Mouse (Mus musculus) cerebellum, adult 11-12 months (tissue): ENCODE measurements around the gene Nptxr.
A peak's percentile ranks its signal among the peaks of the same experiment; 100 is the strongest.

Source experiments
- DNase-seq: peaks from one replicate; pipeline ENCODE4 v3.0.0; 2022

Nptxr gene

DNA sequence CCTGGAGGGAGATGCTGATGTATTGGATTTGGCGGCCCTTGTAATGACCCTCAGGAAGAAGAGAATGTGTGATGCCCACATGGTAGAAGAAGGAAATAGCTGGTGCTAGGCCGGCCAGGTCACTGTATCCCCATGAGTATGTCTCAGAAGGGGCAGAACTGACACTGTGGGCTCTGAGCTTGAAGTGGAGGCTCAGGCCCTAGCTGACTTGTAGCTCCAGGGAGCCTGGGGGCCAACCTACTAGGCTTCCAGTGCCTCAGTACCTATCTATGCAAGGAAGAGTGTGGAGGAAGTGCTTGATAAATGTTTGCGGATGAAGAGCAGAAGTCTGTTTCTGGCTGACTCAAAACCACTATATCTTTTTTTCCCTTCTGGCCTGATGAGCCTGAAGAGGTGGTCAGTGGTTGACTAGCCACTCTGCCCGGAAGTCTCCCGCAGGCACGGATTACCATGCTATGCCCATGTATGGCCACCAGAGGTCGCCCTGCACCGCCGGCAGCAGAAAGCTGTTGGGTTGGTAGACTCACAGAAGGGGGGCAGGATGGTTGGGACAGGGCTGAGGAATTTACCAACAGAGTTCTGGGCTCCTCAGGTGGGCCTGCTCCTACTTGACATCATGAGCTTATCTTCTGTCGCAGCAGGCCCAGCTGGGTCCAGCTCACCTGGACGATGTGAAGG is 51.7 kb downstream of the Nptxr start:
- DNase-seq = peak; percentile 80

DNA sequence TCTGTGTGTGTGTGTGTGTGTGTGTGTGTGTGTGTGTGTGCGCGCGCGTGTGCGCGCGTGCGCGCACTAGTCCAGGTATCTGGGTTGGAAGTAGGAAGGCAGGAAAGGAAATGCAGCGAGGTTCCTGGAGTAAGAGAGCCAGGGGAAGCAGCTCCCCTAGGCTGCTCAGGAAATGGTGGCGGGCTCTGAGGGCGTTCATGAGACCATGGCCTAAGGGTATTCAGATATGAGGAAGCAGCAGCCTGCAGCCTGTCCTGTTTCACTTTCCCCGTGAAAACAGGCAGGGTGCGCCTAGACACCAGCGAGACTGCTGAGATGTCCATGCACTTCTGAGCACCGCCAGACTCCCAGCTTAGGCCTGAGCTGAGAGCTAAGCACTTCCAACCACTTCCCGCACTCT is 52.8 kb downstream of the Nptxr start:
- no peak for DNase-seq

DNA sequence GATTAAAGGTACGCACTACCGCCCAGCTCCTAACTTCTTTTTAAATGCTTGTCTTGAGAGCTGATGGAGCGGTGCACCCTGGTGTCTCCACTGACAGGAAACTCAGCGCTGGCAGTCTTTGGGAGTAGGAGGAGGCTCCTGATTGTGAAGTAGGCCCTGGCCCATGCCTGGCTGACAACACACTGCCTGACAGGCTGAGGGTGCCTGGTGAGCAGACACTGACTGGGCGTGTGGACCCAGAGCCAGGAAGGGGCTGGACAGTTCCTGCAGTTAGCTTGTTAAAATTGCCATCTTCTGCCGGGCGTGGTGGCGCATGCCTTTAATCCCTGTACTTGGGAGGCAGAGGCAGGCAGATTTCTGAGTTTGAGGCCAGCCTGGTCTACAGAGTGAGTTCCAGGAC is 54.3 kb downstream of the Nptxr start:
- DNase-seq = no peak

DNA sequence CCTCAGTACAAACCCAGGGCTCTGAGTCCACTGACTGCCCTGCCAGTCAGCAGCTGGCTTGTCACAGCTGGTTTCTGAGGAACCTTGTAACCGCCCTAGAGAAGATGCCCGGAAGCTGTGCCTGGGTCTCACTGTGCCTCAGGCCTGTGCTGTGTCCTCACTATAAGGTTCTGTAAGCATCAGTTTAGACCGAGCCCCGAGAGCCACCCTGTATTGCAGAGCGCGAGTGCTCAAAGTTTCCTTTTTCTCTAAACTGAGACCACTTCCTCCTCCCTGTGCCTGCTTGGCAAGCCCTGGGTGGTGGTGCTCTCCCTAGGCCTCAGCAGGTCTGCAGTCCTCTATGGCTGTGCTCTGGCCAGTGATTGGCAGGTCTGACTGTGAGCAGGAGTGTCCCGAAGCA is 55.4 kb downstream of the Nptxr start:
- DNase-seq = no peak

DNA sequence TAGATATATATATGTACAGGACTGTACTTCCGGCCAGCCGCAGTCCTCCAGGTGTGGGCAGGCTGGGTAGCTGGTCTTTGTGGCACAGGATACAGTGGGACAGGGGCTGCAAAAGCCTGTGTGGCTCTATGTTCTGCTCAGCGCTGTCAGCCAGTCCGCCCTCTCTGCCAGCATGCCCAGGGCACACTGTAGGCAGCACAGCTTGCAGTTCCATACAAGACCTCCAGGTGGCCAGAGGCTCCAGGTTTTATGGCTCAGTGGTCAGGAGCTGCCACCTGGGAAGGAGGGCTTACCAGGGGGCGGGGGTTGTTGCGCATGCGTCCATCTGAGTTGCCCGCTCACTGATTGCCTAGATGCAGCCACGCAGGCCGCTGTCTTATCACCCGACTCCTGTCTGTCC is 56.6 kb downstream of the Nptxr start:
- no peak for DNase-seq

DNA sequence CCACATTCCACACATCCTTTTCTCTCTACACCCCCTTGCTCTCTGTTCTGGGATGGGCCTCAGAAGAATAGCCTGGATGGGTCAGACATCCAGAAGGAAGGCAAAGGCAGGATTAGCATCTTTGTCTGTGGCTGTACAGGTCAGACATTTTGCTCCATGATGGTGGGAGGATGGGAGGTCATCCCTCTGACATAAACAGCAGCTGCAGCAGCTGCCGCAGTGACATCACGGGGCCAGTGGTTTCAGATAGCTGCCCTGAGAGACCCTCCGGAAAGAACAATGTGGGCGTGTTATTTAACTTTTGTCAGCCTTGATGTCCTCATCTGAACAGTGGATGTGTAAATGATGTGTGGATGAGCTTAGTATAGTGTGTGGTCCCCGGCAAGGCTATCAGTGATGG is 58.7 kb downstream of the Nptxr start:
- DNase-seq = no peak

DNA sequence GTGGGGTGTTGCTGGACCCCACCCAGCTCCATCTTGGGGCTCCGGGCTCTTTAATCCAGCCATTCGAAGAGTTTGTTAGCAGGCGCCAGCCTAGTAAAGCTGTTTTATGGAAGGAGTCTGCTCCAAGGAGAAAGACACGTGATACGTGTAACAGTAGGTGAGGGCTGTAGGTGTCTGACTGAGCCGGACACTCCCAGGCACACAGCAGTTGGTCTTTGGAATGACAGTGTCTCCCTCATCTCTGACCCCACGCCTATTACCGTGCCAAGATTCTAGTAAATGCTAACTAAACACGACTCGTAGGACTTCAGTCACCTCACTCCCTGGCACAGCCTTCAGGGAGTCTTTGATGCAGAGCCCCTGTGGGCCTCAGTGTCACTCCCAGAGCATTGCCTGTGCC is 59.3 kb downstream of the Nptxr start:
- no peak for DNase-seq

DNA sequence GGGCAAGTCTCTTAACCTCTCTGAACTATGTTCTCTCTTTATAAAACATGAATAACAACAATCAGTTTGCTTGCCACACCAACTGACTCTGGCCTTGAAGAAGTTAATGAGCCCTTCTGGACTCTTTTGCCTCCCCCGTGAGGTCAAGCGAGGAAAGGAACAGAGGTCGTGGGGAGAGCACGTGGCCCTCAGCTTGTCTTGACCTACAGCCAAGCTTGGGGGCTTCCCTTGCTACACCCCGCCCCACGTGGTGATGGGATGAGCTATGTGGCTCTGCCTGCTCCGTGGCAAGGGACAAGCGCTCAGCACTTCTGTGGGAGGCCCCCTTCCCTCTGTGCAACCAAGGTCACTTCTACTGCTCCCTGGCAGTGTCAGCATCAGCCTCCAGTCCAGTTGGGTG is 59.8 kb downstream of the Nptxr start:
- DNase-seq = no peak

DNA sequence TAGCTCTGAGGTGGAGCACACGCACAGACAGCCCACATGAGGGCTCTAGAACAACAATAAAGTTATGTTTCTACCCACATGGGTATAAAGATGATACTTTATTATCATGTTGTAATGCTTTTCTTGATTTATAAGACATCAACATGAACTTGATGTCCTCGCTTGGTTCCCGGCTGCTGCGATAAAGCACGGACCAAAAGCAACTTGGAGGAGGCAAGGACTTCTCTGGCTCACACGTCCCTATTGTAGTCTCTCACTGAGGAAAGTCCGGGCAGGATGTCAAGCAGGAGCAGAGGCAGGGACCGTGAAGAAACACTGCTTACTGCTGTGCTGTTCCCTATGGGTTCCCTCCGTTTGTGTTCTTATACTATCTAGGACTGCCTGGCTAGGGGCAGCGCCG is 60.6 kb downstream of the Nptxr start:
- no peak for DNase-seq

DNA sequence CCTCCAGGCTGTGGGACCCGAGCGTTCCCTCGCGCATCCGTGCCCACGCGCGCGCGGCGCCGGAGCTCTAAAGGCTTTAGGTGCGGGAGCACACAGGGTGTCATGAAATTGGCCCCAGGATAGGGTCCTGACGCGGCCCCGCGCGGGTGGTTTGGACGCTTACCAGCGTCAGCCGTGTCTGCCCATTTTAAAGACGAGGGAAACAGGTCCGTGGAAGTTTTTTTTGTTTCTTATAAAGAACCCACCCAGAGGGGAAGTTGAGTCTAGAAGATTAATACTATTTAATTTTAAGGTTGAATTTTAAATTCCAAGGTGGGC is 61.9 kb downstream of the Nptxr start:
- no peak for DNase-seq

DNA sequence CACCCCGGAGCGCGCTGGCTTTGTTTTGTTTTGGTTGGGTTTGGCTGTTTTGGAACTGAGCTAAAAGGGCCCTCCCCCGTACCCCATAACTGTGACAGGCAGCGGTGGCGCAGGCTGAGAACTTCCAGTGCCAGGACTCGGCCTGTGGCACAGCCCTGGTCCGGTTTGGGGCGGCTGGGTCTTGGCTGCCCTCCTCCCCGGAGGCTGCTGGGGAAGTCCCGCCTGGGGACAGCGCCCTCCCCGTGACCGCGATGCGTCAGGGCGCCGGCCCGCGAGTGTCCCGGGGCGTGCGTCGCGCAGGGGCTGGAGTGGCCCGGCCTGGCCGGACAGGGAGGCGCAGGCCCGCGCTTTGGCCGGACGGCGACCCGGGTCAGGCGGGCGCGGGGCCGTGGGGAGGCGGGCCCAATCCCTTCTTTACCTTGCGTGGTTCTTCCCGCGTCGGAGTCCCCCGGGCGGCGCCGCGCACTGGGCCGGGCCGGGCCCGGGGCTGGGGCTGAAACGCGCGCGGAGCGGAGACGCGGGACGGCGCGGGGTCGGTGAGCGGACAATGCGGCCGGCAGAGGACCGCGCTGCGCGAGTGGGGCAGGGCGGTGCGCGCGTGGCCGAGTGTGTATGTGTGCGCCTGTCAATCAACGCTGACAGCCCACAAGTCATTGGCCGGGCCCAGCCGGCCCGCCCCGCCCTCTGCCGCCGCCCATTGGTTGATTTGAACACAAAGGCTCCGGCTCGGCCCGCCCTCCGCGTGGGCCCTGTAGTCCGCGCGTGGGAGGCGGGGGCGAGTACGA is 62.5 kb downstream of the Nptxr start, which contains the start of gene Sun2:
Gene Sun2 (minus strand): TSS at position 616 of the 785 bp plus-strand sequence.
- peak; percentile 94 for DNase-seq

DNA sequence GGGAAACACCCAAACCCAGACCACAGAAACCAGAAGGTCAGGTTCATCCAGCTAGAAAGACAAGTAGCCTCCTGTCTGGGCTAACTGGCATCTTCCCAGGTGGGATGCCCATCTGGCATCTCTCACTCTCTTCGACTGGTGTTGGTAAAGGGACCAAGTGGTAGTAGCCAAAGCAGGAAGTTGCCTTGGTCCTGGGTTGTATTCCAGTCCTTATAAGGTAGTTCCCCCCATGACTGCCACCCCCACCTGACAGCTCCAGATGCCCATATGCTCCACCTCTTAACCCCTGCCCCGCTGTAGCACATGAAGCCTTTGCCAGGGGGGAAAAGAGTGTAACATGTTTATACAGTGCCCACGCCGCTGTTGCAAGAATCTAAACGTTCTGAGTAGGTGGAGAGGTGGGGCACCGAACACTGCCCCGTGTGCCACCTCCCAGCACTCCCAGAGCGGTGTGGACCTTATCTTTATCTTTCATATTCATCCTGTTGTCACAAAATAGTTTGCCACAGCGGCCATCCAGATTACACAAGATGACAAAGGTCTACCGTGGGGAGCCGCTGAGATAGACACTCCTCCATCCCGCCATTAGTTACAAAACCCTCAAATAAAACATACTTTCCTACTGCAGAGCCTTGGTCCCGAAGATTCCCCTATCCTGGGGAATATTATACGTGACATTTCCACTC is 63.2 kb downstream of the Nptxr start:
- DNase-seq = no peak

DNA sequence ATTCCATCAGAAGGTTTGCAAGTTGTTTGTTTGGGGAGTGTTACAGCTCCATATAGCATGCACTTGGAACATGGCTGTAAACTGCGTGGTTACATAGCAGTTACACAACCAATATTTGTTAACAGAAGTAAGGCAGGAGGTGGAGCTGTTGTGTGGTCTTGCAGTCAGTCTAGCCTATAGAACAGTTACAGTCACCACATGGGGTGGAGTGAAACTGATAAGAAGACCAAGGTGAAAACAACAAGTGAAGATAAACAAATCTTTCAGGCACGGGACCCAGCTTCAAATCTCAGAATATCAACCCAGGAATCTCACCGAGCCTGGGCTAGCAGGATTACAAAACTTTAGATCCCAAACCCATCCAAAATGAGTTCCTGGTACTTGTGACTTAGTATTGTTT is 63.8 kb downstream of the Nptxr start:
- DNase-seq = no peak
